Mouse (Mus musculus): ENCODE results near the gene Nppb. TPM values are rescaled to one million over a fixed set of nuclear protein-coding genes. Genes with fewer than 3 reads are reported as not detected.

The Nppb gene
- 0.20 TPM in 1 of 2 replicates, not detected in the other for polyA plus RNA-seq (2016; fragmentation: Nextera tagmentation; extraction: Ambion mirVana)

DNA sequence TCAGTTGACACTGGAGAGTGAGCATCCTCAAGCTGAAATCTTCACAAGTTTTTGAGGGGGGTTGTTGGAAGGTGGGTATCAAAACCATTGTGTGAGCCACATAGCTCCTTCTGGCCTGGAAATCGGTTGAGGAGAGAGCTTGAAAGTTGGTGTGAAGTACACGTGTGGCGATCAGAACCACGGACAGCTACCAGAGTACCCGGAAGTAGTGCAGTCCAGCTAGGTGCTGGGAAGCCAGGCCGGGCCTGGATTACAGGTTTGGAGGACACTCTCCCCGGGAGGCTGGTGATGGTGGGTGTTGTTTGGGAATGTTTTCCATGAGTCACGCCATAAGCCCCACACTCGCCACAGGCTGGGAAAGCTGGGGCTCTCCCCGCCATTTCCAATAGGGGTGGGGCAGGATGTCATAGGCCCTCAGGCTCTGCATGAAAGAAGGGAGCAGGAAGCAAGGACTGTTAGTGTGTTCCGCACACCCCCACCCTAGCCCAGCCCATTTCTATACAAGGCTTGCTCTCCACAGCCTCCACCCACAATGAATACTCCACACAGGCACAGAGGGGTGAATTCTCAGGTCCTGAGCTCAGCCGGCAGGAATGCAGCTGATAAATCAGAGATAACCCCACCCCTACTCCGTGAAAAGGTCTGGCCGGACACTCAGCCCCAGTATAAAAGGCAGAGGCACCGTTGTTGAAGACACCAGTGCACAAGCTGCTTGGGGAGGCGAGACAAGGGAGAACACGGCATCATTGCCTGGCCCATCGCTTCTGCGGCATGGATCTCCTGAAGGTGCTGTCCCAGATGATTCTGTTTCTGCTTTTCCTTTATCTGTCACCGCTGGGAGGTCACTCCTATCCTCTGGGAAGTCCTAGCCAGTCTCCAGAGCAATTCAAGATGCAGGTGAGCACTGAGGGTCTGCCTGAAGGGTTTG is at the start of gene Nppb:
Gene Nppb (plus strand): TSS at position 584 of the 928 bp plus-strand sequence.
- Histone ChIP-seq H3K27me3 (replicated peaks; ENCODE audit: low read depth, poor library complexity, severe bottlenecking) (no peaks in the 10 kb centered on the region), H3K27ac (replicated peaks) (no peak within 1 kb of the TSS), H3K36me3 (replicated peaks) (no peaks in the 10 kb centered on the region), H3K4me1 (peaks cover 6% of the 10 kb centered on the region; the same call in 1 of the 2 replicates), H3K4me3 (no peak within 1 kb of the TSS), H3K9me3 (no peaks in the 10 kb centered on the region)
- DNase-seq (ENCODE audit: low spot score) = peak; percentile 70
- 26% methylated on average over 20 of the region's 20 CpGs for WGBS

DNA sequence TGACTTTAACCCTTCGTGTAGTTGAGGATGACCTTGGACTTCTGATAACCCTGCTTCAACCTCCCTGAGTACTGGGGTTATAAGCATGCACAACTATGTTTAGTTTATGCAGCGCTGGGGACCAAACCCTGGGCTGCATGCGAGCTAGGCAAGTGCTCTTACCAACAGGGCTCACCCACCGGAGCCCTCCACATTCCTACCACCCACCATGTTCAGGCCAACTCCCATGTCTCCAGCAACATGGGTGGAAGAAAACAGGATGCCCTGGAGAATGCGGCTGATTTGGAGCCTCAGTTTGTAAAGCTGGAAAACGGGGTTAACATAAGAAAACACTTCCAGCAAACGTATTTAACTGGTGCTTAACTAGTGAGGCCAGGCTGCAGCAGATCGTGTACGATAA is 49.7 kb upstream of the Nppb start:
- 22% methylated on average over 9 of the region's 9 CpGs for WGBS
- no peak for DNase-seq (ENCODE audit: low spot score)
- peak overlapping the region; percentile 89 for H3K27ac ChIP-seq (replicated peaks)
- H3K27me3 ChIP-seq (replicated peaks; ENCODE audit: low read depth, poor library complexity, severe bottlenecking) = no peaks in the 10 kb centered on the region; the same call in 1 of the 2 replicates
- H3K4me1 ChIP-seq = peaks cover 68% of the 10 kb centered on the region
- no peaks in the 10 kb centered on the region for H3K9me3 ChIP-seq
- H3K4me3 ChIP-seq = peak overlapping the region; percentile 83
- H3K36me3 ChIP-seq (replicated peaks) = peaks cover 13% of the 10 kb centered on the region

DNA sequence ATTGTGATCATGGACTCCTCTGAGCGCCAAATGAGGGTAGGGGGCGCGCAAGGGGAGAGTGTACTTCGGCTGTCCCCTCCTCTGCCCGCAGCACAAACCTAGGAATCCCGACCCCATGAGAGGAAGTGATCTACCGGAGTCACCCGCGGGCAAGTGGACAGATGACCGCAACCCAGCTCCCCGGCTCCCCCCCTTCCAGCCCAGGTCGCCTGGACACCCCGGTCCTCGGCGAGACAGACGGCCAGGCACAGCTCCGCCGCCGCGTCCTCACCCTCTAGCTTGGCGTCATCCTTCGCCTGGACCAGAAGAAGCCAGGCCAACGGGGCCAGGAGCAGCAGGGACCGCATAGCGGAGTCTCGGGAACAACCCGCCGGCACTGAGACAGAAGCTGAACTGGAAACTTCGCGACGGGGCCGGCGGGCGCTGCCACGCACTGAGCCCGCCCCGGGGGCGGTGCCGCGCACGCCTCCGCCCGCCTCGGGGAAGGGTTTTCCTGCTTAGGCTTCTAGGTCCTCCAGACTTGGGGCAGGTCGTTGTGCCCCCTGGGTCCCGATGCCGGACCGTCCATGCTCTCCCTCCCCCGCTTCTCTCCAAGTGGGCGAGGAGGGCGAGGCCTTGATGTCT is 49.1 kb upstream of the Nppb start, which contains the start of gene Plod1:
Gene Plod1 (minus strand): TSS at position 437 of the 624 bp plus-strand sequence.
- Histone ChIP-seq H3K4me3 (peak within 1 kb of the TSS; percentile 83), H3K27ac (replicated peaks) (peak within 1 kb of the TSS; percentile 89), H3K36me3 (replicated peaks) (peaks cover 8% of the 10 kb centered on the region), H3K27me3 (replicated peaks; ENCODE audit: low read depth, poor library complexity, severe bottlenecking) (no peaks in the 10 kb centered on the region; the same call in 1 of the 2 replicates), H3K4me1 (peaks cover 72% of the 10 kb centered on the region), H3K9me3 (no peaks in the 10 kb centered on the region)
- under 1% methylated on average over 51 of the region's 51 CpGs for WGBS
- peak; percentile 87 for DNase-seq (ENCODE audit: low spot score)

DNA sequence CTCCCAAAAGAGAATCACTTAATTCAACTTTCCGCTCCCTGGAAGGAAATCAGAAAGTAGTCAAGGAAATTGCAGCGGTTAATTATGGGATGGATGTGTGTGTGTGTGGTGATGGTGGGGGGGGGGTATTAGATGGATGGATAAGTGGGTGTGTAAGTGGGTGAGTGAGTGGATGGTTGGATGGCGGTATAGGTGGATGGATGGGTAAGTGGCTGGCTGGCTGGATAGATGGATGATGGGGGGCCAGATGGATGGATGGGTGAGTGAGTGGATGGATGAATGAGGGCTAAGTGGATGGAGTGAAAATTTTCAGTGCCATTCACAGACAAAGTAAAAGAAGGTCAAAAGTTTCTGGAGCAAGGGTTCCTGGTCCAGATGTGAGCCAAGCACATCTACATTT is 48.6 kb upstream of the Nppb start:
- 46% methylated on average over 3 of the region's 3 CpGs for WGBS
- H3K4me3 ChIP-seq = peak overlapping the region; percentile 83
- H3K27me3 ChIP-seq (replicated peaks; ENCODE audit: low read depth, poor library complexity, severe bottlenecking) = no peaks in the 10 kb centered on the region; the same call in 1 of the 2 replicates
- peaks cover 78% of the 10 kb centered on the region for H3K4me1 ChIP-seq
- H3K9me3 ChIP-seq = no peaks in the 10 kb centered on the region
- 0 out of 2 replicates have a peak, but pooled peaks cover 4% of the 10 kb centered on the region for H3K36me3 ChIP-seq (replicated peaks)
- peak overlapping the region; percentile 89; the same call in 1 of the 2 replicates for H3K27ac ChIP-seq (replicated peaks)
- no peak for DNase-seq (ENCODE audit: low spot score)

DNA sequence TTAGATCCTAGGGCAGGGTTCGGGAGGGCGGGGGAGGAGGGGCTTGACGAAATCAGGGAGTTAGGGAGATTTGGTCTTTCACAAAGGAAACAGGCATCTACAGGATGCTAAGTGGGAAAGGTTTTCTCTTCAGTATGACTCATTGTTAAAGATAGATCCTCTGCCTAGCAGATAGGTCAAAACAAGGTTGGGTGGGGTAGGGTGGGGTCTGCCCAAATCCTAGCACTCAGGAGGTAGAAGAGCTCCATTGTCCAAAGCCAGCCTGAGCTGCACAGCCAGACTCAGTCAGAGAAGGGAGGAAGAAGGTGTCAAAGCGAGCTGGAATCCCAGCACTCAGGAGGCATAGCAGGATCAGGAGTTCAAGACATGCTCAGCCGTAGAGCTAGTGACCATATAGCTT is 48.1 kb upstream of the Nppb start:
- H3K36me3 ChIP-seq (replicated peaks) = no peaks in the 10 kb centered on the region
- H3K4me3 ChIP-seq = peak overlapping the region; percentile 83; the same call in 1 of the 2 replicates
- H3K27me3 ChIP-seq (replicated peaks; ENCODE audit: low read depth, poor library complexity, severe bottlenecking) = no peaks in the 10 kb centered on the region; the same call in 1 of the 2 replicates
- WGBS = 58% methylated on average over 5 of the region's 5 CpGs
- peaks cover 82% of the 10 kb centered on the region for H3K4me1 ChIP-seq
- no peaks in the 10 kb centered on the region for H3K9me3 ChIP-seq
- no peak for DNase-seq (ENCODE audit: low spot score)
- H3K27ac ChIP-seq (replicated peaks) = no peak overlapping the region

DNA sequence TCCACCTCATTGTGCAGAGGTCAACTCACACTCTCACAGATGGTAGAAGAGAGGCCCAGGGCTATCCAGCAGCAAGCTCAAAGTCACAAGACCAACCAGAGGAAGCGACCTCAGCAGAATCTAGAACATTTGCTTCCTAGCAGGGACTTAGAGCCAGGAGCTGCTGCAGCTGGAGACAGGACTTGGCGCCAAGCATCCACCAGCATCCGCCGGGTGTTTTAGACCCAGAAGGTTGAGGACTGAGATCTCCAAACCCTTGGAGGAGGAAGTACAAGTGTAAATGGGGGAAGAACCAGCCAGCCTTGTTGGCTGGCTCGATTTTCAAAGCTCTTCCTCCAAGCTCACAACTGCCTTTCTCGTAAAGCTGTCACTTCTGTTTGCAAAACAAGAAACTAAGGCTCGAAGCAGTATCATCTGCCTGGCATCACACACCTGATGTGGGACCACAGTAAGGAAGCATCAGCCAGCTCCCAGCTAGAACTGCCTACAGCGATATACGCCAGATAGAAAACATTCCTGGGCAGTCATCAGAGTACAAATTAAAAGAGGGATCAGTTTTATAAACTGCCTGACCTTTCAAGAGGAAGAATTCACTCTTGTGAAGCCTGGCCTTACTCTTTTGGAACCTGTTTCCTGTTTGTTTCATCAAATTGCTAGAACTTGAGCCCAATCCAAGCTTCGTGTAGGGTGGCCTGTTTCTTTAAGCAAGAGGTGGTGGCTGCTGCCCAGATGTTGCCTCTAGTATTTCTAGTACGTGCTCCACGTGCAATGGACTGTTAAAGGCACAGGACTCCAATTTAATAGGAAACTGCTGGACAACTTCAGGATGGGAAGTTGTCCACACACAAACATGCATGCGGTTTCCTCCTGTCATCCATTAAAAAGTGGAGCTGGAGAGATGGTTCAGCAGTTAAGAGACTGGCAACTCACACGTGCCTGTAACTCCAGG is 47.2 kb upstream of the Nppb start:
- H3K9me3 ChIP-seq = no peaks in the 10 kb centered on the region
- peak overlapping the region; percentile 30 for H3K27ac ChIP-seq (replicated peaks)
- H3K36me3 ChIP-seq (replicated peaks) = peaks cover 7% of the 10 kb centered on the region
- WGBS = 65% methylated on average over 14 of the region's 14 CpGs
- H3K27me3 ChIP-seq (replicated peaks; ENCODE audit: low read depth, poor library complexity, severe bottlenecking) = no peaks in the 10 kb centered on the region; the same call in 1 of the 2 replicates
- peak; percentile 34 for DNase-seq (ENCODE audit: low spot score)
- peaks cover 82% of the 10 kb centered on the region for H3K4me1 ChIP-seq
- no peak overlapping the region for H3K4me3 ChIP-seq

DNA sequence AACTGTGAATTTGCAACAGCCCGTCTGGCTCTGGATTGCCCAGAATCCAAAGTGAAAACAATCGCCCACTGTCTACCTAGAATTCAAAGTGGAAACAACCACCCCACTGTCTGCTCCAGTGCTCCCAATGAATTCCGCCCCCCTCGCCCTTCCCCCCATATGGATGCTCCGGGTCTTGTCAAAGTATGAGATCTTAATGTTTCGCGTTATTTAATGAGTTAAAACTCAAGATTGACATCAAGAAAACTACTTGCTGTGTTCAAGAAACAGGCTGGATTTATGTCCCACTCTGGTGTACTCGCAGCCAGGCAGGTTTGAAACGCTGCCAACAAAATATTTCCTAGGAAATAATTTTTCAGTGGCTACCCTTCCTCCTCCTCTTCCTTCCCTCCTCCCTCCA is 45.5 kb upstream of the Nppb start:
- DNase-seq (ENCODE audit: low spot score) = peak; percentile 36
- 44% methylated on average over 9 of the region's 9 CpGs for WGBS
- peaks cover 24% of the 10 kb centered on the region for H3K36me3 ChIP-seq (replicated peaks)
- peak overlapping the region; percentile 98 for H3K4me3 ChIP-seq
- peaks cover 66% of the 10 kb centered on the region for H3K4me1 ChIP-seq
- no peaks in the 10 kb centered on the region for H3K9me3 ChIP-seq
- H3K27ac ChIP-seq (replicated peaks) = peak overlapping the region; percentile 78
- H3K27me3 ChIP-seq (replicated peaks; ENCODE audit: low read depth, poor library complexity, severe bottlenecking) = no peaks in the 10 kb centered on the region; the same call in 1 of the 2 replicates

DNA sequence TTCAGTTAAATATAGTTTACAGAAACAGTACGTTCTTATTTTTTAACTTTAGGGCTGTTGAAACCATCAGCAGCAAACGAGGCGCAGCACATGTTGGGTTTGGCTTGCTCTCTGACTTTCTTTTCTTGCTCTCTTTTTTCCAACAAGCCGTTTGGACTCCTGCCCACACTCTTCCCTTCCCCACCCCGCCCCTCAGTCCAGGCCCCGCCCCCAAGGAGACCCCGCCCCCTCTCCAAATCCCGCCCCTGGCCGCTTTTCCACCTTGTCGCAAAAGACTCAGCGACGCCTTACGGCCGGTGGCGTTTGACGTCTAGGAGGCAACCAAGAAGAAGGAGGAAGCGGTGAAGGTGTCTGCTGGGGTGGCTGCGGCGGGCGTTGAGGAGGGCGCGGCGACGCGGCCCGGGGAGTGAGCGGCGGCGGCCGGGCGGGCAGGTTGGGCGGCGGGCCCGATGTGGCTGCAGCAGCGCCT is 45.0 kb upstream of the Nppb start, which contains the start of gene 2510039O18Rik:
Gene 2510039O18Rik (plus strand): TSS at position 320 of the 469 bp plus-strand sequence.
- H3K27me3 ChIP-seq (replicated peaks; ENCODE audit: low read depth, poor library complexity, severe bottlenecking) = no peaks in the 10 kb centered on the region; the same call in 1 of the 2 replicates
- peak within 1 kb of the TSS; percentile 81 for H3K27ac ChIP-seq (replicated peaks)
- peak; percentile 94 for DNase-seq (ENCODE audit: low spot score)
- no peaks in the 10 kb centered on the region for H3K9me3 ChIP-seq
- peaks cover 61% of the 10 kb centered on the region for H3K4me1 ChIP-seq
- peaks cover 29% of the 10 kb centered on the region for H3K36me3 ChIP-seq (replicated peaks)
- 2% methylated on average over 35 of the region's 35 CpGs for WGBS
- peak within 1 kb of the TSS; percentile 98 for H3K4me3 ChIP-seq

GRCm38 (mm10) chr4:147941045-147942020 is 44.3 kb upstream of the Nppb start:
- no peaks in the 10 kb centered on the region for H3K9me3 ChIP-seq
- peaks cover 56% of the 10 kb centered on the region for H3K4me1 ChIP-seq
- peak overlapping the region; percentile 81 for H3K27ac ChIP-seq (replicated peaks)
- DNase-seq (ENCODE audit: low spot score) = peak; percentile 38
- 8% methylated on average over 88 of the region's 88 CpGs for WGBS
- H3K36me3 ChIP-seq (replicated peaks) = peaks cover 36% of the 10 kb centered on the region
- no peaks in the 10 kb centered on the region; the same call in 1 of the 2 replicates for H3K27me3 ChIP-seq (replicated peaks; ENCODE audit: low read depth, poor library complexity, severe bottlenecking)
- peak overlapping the region; percentile 98 for H3K4me3 ChIP-seq

GRCm38 (mm10) chr4:147943005-147943404 is 42.6 kb upstream of the Nppb start:
- no peak overlapping the region for H3K27ac ChIP-seq (replicated peaks)
- H3K4me1 ChIP-seq = peaks cover 45% of the 10 kb centered on the region
- H3K27me3 ChIP-seq (replicated peaks; ENCODE audit: low read depth, poor library complexity, severe bottlenecking) = no peaks in the 10 kb centered on the region; the same call in 1 of the 2 replicates
- no peak overlapping the region; the same call in 1 of the 2 replicates for H3K4me3 ChIP-seq
- WGBS = 93% methylated on average over 1 of the region's 1 CpGs
- no peaks in the 10 kb centered on the region for H3K9me3 ChIP-seq
- no peak for DNase-seq (ENCODE audit: low spot score)
- peaks cover 53% of the 10 kb centered on the region for H3K36me3 ChIP-seq (replicated peaks)
